Mouse (Mus musculus) monocyte, adult 5-6 weeks (primary cell): ENCODE measurements around the gene Snrnp35. TPM values are rescaled to one million over a fixed set of nuclear protein-coding genes. Genes with fewer than 3 reads are reported as not detected.

ENCODE experiments used
- ATAC-seq: fragments of 153-309, 156-312 bp; replicated peaks from 2 replicates; pipeline ENCODE4 v1.8.0; 2017; ENCODE audit warnings: mild to moderate bottlenecking; ENCODE audit not compliant: low TSS enrichment, insufficient number of reproducible peaks, severe bottlenecking, poor library complexity, low FRiP score
- total RNA-seq: library from RNA; stranded (forward); fragments of 200-1000, 200-491, 200-594 nt; gene quantifications from 3 replicates; pipeline ENCODE4 v1.2.3, GENCODE M21; 2017

Snrnp35 gene
- total RNA-seq, result 7.4 to 12.5 TPM (median 9.8 TPM) in 3 replicates

- ATAC-seq, result peak; percentile 64
Observed at GRCm38 (mm10) chr5:124482966-124483654, at the start of gene Snrnp35. Gene Snrnp35 (plus strand): TSS chr5:124483134.

- ATAC-seq, result peak; percentile 52; the same call in 1 of the 2 replicates
Observed at GRCm38 (mm10) chr5:124438229-124438628, 44.7 kb upstream of the Snrnp35 start.

- ATAC-seq, result no peak
Observed at GRCm38 (mm10) chr5:124438746-124439145, 44.2 kb upstream of the Snrnp35 start.

GRCm38 (mm10) chr5:124439447-124440093 is 43.4 kb upstream of the Snrnp35 start, which contains the start of gene Kmt5a:
Gene Kmt5a (plus strand): TSS chr5:124439930.
- ATAC-seq, result peak; percentile 97

- ATAC-seq, result peak; percentile 14
Observed at GRCm38 (mm10) chr5:124440094-124440701, 42.7 kb upstream of the Snrnp35 start.

GRCm38 (mm10) chr5:124442628-124443027 is 40.3 kb upstream of the Snrnp35 start:
- ATAC-seq, result no peak

GRCm38 (mm10) chr5:124444208-124444607 is 38.7 kb upstream of the Snrnp35 start:
- ATAC-seq, result no peak

GRCm38 (mm10) chr5:124444661-124445561 is 38.0 kb upstream of the Snrnp35 start:
- 0 out of 2 replicates have a peak, but pooled peaks have one; percentile 16 for ATAC-seq

- ATAC-seq, result no peak
Observed at GRCm38 (mm10) chr5:124445621-124446293, 37.2 kb upstream of the Snrnp35 start.

GRCm38 (mm10) chr5:124446301-124446881 is 36.5 kb upstream of the Snrnp35 start:
- peak; percentile 77 for ATAC-seq

GRCm38 (mm10) chr5:124449494-124449893 is 33.4 kb upstream of the Snrnp35 start:
- ATAC-seq, result no peak

GRCm38 (mm10) chr5:124450051-124450450 is 32.9 kb upstream of the Snrnp35 start:
- ATAC-seq, result no peak

- ATAC-seq, result no peak
Observed at GRCm38 (mm10) chr5:124450641-124451340, 32.1 kb upstream of the Snrnp35 start.

- ATAC-seq, result no peak
Observed at GRCm38 (mm10) chr5:124452494-124453228, 30.3 kb upstream of the Snrnp35 start.

GRCm38 (mm10) chr5:124453339-124454081 is 29.4 kb upstream of the Snrnp35 start:
- ATAC-seq, result no peak

- no peak for ATAC-seq
Observed at GRCm38 (mm10) chr5:124454082-124454419, 28.9 kb upstream of the Snrnp35 start.
